Mouse (Mus musculus) monocyte, adult 5-6 weeks (primary cell): ENCODE measurements around the gene Thsd4. TPM values are rescaled to one million over a fixed set of nuclear protein-coding genes. Genes with fewer than 3 reads are reported as not detected.

Source experiments
- ATAC-seq: fragments of 153-309, 156-312 bp; replicated peaks from 2 replicates; pipeline ENCODE4 v1.8.0; 2017; ENCODE audit warnings: mild to moderate bottlenecking; ENCODE audit not compliant: low TSS enrichment, insufficient number of reproducible peaks, severe bottlenecking, poor library complexity, low FRiP score
- total RNA-seq: library from RNA; stranded (forward); fragments of 200-1000, 200-491, 200-594 nt; gene quantifications from 3 replicates; pipeline ENCODE4 v1.2.3, GENCODE M21; 2017

Thsd4 gene
- total RNA-seq, 1 experiment from 2014 or later = not detected

- ATAC-seq = no peak
These were observed 433.7 kb downstream of the Thsd4 start for GRCm38 (mm10) chr9:60088101-60088500.

GRCm38 (mm10) chr9:60082107-60082581 is 439.7 kb downstream of the Thsd4 start:
- ATAC-seq = no peak

- ATAC-seq = no peak
These were observed 444.1 kb downstream of the Thsd4 start for GRCm38 (mm10) chr9:60077761-60078160.

GRCm38 (mm10) chr9:60076396-60076795 is 445.4 kb downstream of the Thsd4 start:
- ATAC-seq = no peak

GRCm38 (mm10) chr9:60071620-60072263 is 450.1 kb downstream of the Thsd4 start:
- ATAC-seq = no peak

GRCm38 (mm10) chr9:60067241-60067640 is 454.6 kb downstream of the Thsd4 start:
- ATAC-seq = no peak

- ATAC-seq = no peak
These were observed 456.7 kb downstream of the Thsd4 start for GRCm38 (mm10) chr9:60065184-60065583.

GRCm38 (mm10) chr9:60063191-60063720 is 458.6 kb downstream of the Thsd4 start:
- ATAC-seq = no peak

- ATAC-seq = no peak
These were observed 465.7 kb downstream of the Thsd4 start for GRCm38 (mm10) chr9:60056131-60056530.

GRCm38 (mm10) chr9:60054951-60055350 is 466.9 kb downstream of the Thsd4 start:
- no peak for ATAC-seq

GRCm38 (mm10) chr9:60053117-60053516 is 468.7 kb downstream of the Thsd4 start:
- ATAC-seq = no peak

- no peak for ATAC-seq
These were observed 469.4 kb downstream of the Thsd4 start for GRCm38 (mm10) chr9:60052415-60052814.

- ATAC-seq = no peak
These were observed 478.7 kb downstream of the Thsd4 start for GRCm38 (mm10) chr9:60043175-60043574.

- ATAC-seq = no peak
These were observed 487.0 kb downstream of the Thsd4 start for GRCm38 (mm10) chr9:60034883-60035282.

GRCm38 (mm10) chr9:60027234-60027633 is 494.6 kb downstream of the Thsd4 start:
- no peak for ATAC-seq

- no peak for ATAC-seq
These were observed 495.1 kb downstream of the Thsd4 start for GRCm38 (mm10) chr9:60026795-60027194.

- no peak for ATAC-seq
These were observed 495.9 kb downstream of the Thsd4 start for GRCm38 (mm10) chr9:60025919-60026318.

GRCm38 (mm10) chr9:60024971-60025370 is 496.9 kb downstream of the Thsd4 start:
- ATAC-seq = no peak

GRCm38 (mm10) chr9:60024545-60024944 is 497.3 kb downstream of the Thsd4 start:
- ATAC-seq = no peak

GRCm38 (mm10) chr9:60022331-60022730 is 499.5 kb downstream of the Thsd4 start:
- ATAC-seq = no peak
